Mouse (Mus musculus): ENCODE results near the gene Synj1. TPM values are rescaled to one million over a fixed set of nuclear protein-coding genes. Genes with fewer than 3 reads are reported as not detected.

The Synj1 gene
- polyA plus RNA-seq, 1 experiment from 2014 or later: 55.3 TPM

DNA sequence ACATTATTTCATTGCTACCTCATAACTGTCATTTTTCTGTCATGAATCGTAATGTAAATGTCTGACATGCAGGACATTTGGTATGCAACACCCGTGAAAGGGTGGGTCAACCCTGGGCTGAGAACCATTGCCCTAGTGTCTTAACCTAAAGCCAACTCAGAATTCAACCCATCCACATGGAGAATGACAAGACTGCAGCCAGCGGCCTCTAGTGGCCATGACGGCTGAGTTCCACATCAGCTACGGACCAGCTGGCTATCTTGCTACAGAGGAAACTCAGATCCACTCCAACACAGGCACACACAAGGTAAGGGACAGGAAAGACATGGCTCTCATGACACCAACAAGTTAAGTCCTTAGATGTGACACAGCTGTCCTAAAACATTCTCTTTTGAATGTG, 85.6 kb downstream of the Synj1 start:
- peak; percentile 59; the same call in 1 of the 2 replicates for ATAC-seq (replicated peaks)
- Histone ChIP-seq H3K4me2 (no peak overlapping the region), H3K4me1 (no peaks in the 10 kb centered on the region), H3K27ac (no peak overlapping the region), H3K9ac (no peak overlapping the region), H3K27me3 (replicated peaks) (no peaks in the 10 kb centered on the region), H3K4me3 (no peak overlapping the region), H3K9me3 (no peaks in the 10 kb centered on the region), H3K36me3 (replicated peaks) (no peaks in the 10 kb centered on the region; the same call in 1 of the 2 replicates)
- WGBS: 28% methylated on average over 5 of the region's 5 CpGs

DNA sequence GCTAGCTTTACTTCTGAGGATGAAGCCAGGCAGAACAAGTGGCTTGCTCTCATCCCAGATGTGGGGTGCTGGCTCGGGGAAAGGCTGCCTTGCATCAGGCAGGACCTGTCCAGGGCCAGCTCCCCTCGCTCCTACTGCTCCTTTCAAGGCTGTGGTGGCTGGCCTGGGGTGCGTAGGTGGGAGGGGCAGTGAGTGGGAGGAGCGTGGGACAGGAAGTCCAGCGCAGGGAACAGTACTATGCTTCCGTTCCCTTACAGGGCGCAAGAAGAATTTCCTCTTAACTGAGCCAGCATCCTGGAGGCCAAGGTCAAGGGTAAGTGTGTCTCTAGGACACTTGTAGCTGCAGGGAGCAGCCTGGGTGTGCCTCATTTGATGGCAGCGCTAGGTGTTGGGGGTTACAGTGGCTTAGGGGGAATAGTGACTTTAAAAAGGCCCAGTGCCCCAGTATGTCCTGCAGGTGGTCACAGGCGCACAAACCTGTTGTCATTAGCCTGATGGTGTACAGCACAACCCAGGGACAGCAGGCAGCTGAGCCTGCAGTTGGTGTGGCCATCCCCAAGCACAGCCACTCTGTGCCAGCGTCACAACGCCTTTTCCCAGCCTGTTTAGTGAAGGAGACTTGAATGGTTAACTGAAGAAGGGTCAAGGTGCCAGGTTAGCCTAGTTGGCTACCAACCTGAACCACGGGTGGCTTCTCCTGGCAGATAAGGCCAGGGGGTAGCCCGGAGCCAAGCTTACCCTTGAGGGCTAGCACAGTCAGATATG, 86.3 kb downstream of the Synj1 start:
- 88% methylated on average over 13 of the region's 13 CpGs for WGBS
- Histone ChIP-seq H3K9ac (no peak overlapping the region), H3K27ac (no peak overlapping the region), H3K9me3 (no peaks in the 10 kb centered on the region), H3K4me1 (no peaks in the 10 kb centered on the region), H3K36me3 (replicated peaks) (no peaks in the 10 kb centered on the region; the same call in 1 of the 2 replicates), H3K4me3 (no peak overlapping the region), H3K4me2 (no peak overlapping the region), H3K27me3 (replicated peaks) (no peaks in the 10 kb centered on the region)
- 0 out of 2 replicates have a peak, but pooled peaks have one; percentile 15 for ATAC-seq (replicated peaks)

DNA sequence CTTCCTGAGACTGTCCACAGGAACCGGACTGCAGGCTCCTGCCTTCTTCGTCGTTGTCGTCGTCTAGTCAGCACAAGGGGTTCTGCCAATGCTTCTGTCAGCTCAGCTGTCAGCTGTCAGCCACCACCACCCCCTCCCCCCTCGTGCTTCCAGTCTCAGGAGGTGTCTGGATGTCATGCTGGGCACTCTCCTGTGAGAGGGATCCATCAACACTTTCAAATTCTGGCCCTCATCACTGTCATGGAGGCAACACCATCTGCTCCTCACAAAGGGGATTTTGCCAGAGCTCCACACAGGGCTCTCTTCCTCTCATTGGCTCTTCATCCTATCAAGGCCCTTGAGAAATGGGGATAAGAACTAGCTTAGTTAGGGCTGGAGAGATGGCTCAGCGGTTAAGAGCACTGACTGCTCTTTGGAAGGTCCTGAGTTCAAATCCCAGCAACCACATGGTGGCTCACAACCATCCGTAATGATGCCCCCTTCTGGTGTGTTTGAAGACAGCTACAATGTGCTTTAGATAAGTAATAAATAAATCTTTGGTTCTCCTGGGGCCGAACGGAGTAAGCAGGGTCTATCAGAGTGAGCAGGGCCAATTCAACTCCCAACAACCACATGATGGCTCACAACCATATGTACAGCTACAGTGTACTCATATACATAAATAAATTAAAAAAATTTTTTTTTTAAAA, 89.5 kb downstream of the Synj1 start:
- H3K27me3 ChIP-seq (replicated peaks): no peaks in the 10 kb centered on the region

DNA sequence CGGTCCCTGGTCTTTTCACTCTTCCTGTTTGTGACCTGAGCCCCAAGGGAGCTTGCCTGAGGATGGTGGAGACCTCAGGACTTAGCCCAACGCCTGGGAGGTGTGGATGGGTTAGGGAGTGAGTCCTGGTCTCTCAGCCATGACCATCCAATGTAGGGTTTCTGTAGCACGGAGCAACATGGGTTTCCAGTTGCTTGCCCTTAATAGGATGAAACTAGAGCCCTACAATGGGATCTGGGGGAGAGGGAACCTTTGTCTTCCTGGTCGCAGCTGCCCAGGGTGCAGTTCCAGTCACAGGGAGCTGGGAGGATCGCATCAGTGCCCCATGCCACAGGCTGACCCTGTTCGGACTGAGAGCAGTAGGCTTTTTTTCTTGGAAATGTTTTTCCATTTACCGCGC, 94.0 kb downstream of the Synj1 start:
- no peak for ATAC-seq (replicated peaks)
- no peak overlapping the region for H3K4me3 ChIP-seq

More for the DNA sequence above, 89.5 kb downstream of the Synj1 start:
- Histone ChIP-seq H3K4me2 (no peak overlapping the region), H3K36me3 (replicated peaks) (no peaks in the 10 kb centered on the region), H3K27ac (no peak overlapping the region), H3K4me3 (no peak overlapping the region), H3K9me3 (no peaks in the 10 kb centered on the region), H3K4me1 (no peaks in the 10 kb centered on the region), H3K9ac (no peak overlapping the region)
- ATAC-seq (replicated peaks): no peak
- 51% methylated on average over 10 of the region's 10 CpGs for WGBS

DNA sequence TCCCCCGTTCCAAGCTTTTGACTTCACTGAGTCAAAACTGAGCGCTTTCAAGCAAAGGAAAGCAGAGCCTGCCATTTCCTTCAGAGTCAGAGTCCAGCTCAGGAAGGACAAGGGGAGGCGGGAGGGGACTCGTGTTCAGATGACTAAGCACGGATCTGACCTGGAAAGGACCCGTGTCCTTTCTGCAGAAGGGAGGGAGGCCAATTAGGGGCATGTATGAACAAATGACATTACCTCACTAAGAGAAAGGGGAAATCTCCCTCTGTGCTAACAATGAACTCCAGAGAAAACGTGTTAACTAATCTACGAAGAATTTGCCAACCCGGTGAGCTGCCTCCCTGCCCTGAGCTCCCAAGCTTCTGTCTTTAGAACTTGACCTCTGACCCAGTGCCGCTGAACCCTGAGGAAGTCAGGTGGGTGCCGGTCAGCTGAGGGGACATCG, 95.0 kb downstream of the Synj1 start:
- WGBS: 36% methylated on average over 12 of the region's 12 CpGs
- H3K4me2 ChIP-seq: no peak overlapping the region

More for the DNA sequence above, 94.0 kb downstream of the Synj1 start:
- Histone ChIP-seq H3K9me3 (no peaks in the 10 kb centered on the region), H3K27ac (no peak overlapping the region), H3K36me3 (replicated peaks) (no peaks in the 10 kb centered on the region), H3K4me1 (peaks cover 2% of the 10 kb centered on the region; the same call in 1 of the 2 replicates), H3K4me2 (no peak overlapping the region), H3K9ac (no peak overlapping the region), H3K27me3 (replicated peaks) (no peaks in the 10 kb centered on the region)
- WGBS: 72% methylated on average over 8 of the region's 8 CpGs

DNA sequence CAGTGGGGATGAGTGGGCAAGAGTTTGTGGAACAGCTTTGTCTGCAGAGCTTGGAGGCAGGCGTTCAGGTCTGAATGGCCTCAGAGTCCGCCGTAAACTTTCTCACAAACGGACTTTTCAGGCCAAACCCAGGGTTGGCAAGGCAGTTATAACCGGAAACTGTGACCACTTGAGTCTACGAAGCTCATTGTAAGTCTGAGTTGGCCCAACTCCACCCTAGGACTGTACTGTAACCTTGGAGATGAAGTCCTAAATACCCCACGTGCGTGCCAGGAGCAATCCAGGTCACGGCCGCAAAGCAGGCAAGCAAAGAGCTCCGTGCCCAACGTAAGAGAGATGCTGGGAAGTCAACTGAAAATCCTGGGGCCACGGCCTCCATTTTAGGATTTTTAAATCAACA, 99.3 kb downstream of the Synj1 start:
- H3K36me3 ChIP-seq (replicated peaks): no peaks in the 10 kb centered on the region
- H3K27me3 ChIP-seq (replicated peaks): no peaks in the 10 kb centered on the region
- 87% methylated on average over 13 of the region's 13 CpGs for WGBS
- no peak for ATAC-seq (replicated peaks)
- no peak overlapping the region for H3K27ac ChIP-seq
- H3K9ac ChIP-seq: no peak overlapping the region
- no peak overlapping the region for H3K4me3 ChIP-seq
- H3K9me3 ChIP-seq: no peaks in the 10 kb centered on the region
- H3K4me2 ChIP-seq: no peak overlapping the region
- H3K4me1 ChIP-seq: peaks cover 2% of the 10 kb centered on the region; the same call in 1 of the 2 replicates

More for the DNA sequence above, 95.0 kb downstream of the Synj1 start:
- ATAC-seq (replicated peaks): no peak
- H3K27me3 ChIP-seq (replicated peaks): no peaks in the 10 kb centered on the region
- H3K4me3 ChIP-seq: no peak overlapping the region
- no peak overlapping the region for H3K27ac ChIP-seq
- H3K9ac ChIP-seq: no peak overlapping the region
- peaks cover 2% of the 10 kb centered on the region; the same call in 1 of the 2 replicates for H3K4me1 ChIP-seq
- H3K36me3 ChIP-seq (replicated peaks): no peaks in the 10 kb centered on the region
- H3K9me3 ChIP-seq: no peaks in the 10 kb centered on the region

DNA sequence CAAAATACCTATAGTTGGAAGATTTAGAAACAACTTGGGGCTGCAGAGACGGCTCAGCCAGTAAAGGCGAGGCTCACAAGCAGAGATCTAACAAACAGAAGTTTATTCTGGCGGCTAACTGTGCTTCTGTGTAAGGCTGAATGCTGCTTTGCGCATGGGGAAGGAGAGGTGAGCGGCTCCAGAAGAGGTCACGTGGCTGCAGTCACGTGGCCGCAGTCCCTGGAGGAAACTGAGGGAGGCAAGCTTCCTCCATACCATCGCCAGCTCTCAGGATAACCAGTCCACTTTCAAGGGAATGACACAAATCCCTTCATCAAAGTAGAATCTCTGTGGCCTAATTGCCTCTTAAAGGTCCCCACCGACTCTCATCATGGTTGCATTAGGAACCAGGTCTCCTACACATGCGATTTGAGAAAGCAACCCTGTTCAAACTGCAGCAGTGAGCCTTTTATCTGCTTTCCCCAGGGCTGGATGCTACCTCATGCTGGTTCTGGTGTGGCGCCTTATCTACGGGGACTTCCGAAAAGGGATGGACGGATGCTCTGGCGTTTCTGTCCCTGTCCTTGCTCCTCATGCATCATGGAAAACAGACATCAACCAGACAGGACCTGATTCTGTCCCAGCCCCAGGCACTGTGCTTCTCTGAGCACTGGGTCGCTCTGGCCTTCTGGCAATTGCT, 100.1 kb downstream of the Synj1 start:
- Histone ChIP-seq H3K4me3 (no peak overlapping the region), H3K27ac (no peak overlapping the region), H3K4me2 (no peak overlapping the region), H3K4me1 (peaks cover 2% of the 10 kb centered on the region; the same call in 1 of the 2 replicates), H3K36me3 (replicated peaks) (no peaks in the 10 kb centered on the region), H3K27me3 (replicated peaks) (no peaks in the 10 kb centered on the region), H3K9me3 (no peaks in the 10 kb centered on the region), H3K9ac (no peak overlapping the region)
- no peak for ATAC-seq (replicated peaks)
- 86% methylated on average over 17 of the region's 17 CpGs for WGBS

DNA sequence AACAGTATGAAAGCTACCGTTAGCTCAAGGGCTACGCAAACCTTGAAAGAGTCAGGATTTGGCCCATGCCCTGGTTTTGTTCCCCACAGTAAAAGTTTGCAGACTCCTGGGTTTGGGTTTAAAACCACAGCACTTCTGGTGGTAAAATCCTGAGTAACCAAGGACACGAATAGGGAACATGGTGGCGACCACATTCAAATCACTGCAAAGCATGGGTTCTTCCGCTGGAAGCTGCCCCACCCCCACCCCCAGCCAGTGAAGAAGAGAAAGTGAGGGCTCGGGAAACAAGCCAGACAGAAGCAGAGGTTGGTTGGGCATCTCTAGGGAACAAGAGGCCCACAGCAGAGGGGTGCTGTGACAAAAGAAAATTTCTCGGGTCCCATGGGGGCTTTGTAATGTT, 103.9 kb downstream of the Synj1 start:
- WGBS: 75% methylated on average over 7 of the region's 7 CpGs
- Histone ChIP-seq H3K9me3 (no peaks in the 10 kb centered on the region), H3K27me3 (replicated peaks) (no peaks in the 10 kb centered on the region), H3K9ac (no peak overlapping the region), H3K36me3 (replicated peaks) (no peaks in the 10 kb centered on the region), H3K4me3 (no peak overlapping the region), H3K4me2 (no peak overlapping the region), H3K27ac (no peak overlapping the region), H3K4me1 (no peaks in the 10 kb centered on the region)
- ATAC-seq (replicated peaks): no peak

DNA sequence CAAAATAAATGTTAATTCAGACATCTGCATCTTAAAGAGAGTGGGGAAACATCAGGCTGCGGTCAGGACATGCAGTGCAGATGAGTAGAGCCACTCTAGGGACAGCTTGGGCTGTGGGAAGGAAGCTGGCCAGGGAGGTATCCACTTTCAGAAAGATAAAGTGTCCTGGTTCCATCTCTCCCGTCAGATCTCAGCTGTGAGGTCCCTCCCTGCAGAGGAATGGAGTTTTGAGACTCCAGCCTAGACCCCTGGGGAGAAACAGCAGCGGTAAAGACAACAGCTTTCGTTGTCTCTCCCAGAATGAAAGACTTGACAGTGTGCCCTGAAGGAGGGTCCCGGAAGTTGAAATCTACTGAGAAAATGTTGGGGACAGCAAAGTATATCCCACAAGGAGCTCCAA, 107.8 kb downstream of the Synj1 start:
- no peak overlapping the region for H3K9ac ChIP-seq
- H3K4me1 ChIP-seq: no peaks in the 10 kb centered on the region
- H3K4me3 ChIP-seq: no peak overlapping the region
- no peak overlapping the region for H3K4me2 ChIP-seq
- H3K36me3 ChIP-seq (replicated peaks): no peaks in the 10 kb centered on the region
- no peak for ATAC-seq (replicated peaks)
- no peak overlapping the region for H3K27ac ChIP-seq
- 30% methylated on average over 5 of the region's 5 CpGs for WGBS
- H3K27me3 ChIP-seq (replicated peaks): no peaks in the 10 kb centered on the region
- H3K9me3 ChIP-seq: no peaks in the 10 kb centered on the region

DNA sequence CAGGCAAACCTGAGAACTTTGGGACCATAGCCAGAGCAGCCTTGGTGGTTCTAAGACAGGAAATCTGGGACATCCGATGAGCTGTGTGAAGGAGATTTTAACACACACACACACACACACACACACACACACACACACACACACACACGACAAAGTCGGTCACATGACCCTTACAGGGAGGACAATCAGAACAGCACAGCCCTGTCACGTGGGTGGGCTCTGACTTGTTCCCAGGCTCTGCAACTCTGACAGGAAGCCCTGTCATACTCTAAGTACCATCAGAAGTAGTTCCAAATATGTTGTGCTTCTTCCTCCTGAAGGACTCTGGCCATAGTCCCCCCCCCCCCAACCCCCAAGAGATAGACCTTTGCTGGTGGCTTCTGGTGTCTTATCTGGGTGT, 109.7 kb downstream of the Synj1 start:
- no peak overlapping the region for H3K4me3 ChIP-seq
- 77% methylated on average over 4 of the region's 4 CpGs for WGBS
- H3K4me1 ChIP-seq: no peaks in the 10 kb centered on the region
- H3K9ac ChIP-seq: no peak overlapping the region
- no peaks in the 10 kb centered on the region for H3K36me3 ChIP-seq (replicated peaks)
- no peaks in the 10 kb centered on the region for H3K9me3 ChIP-seq
- ATAC-seq (replicated peaks): no peak
- no peaks in the 10 kb centered on the region for H3K27me3 ChIP-seq (replicated peaks)
- no peak overlapping the region for H3K4me2 ChIP-seq
- no peak overlapping the region for H3K27ac ChIP-seq

DNA sequence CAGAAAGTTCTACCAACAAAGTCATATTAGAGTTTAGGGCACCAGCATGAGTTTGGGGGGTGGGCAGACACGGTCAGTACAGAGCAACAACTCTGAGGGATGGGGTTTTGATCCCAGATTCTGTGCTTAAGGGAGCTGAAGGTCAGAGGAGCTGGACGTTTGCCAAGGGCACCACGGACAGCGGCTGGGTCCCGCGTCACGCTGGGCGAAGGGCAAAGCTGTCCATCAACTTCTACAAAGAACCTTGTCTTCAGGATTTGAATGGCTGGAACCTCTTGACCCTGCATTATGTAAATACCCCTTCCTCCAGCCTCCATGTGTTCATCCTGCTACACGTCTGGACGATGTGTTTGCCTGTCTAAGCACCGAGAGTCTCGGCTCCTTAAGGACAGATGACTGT, 111.6 kb downstream of the Synj1 start:
- Histone ChIP-seq H3K9me3 (no peaks in the 10 kb centered on the region), H3K4me3 (no peak overlapping the region), H3K36me3 (replicated peaks) (no peaks in the 10 kb centered on the region), H3K9ac (no peak overlapping the region), H3K27ac (no peak overlapping the region), H3K4me2 (no peak overlapping the region), H3K4me1 (no peaks in the 10 kb centered on the region), H3K27me3 (replicated peaks) (no peaks in the 10 kb centered on the region)
- 42% methylated on average over 12 of the region's 12 CpGs for WGBS
- ATAC-seq (replicated peaks): no peak

DNA sequence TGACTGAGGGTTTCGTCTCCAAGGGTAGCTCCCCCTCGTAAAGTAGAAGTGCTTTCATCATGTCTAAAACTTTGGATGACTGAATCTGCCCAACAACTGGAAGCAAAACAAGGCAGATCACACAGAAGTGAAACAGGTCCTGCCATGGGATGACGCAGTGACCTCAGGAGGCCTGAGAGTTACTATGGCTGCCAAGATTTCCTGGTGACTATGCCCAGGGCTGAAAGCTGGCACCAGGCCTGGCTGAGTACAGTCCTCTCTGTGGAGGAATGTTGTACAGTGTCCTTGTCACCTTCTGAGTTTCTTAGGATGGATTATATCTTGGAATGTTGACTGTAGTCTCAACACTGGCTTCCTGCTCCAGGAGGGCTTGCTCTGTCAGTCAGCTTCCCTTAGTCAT, 113.5 kb downstream of the Synj1 start:
- Histone ChIP-seq H3K4me3 (no peak overlapping the region), H3K9me3 (no peaks in the 10 kb centered on the region), H3K4me2 (no peak overlapping the region), H3K9ac (no peak overlapping the region), H3K4me1 (no peaks in the 10 kb centered on the region), H3K27ac (no peak overlapping the region), H3K27me3 (replicated peaks) (no peaks in the 10 kb centered on the region), H3K36me3 (replicated peaks) (no peaks in the 10 kb centered on the region)
- WGBS: 84% methylated on average over 3 of the region's 3 CpGs
- ATAC-seq (replicated peaks): no peak

Data from midbrain, embryonic 15.5 days (tissue).